Mouse (Mus musculus): ENCODE results near the gene Tmem100.

The Tmem100 gene

GRCm38 (mm10) chr11:90066405-90067250 lies 36.5 kb downstream of the Tmem100 start:
- no peak for DNase-seq

- no peak for DNase-seq
Observed at GRCm38 (mm10) chr11:90071747-90072146, 41.6 kb downstream of the Tmem100 start.

GRCm38 (mm10) chr11:90073201-90073600 lies 43.1 kb downstream of the Tmem100 start:
- DNase-seq: no peak

GRCm38 (mm10) chr11:90076666-90077065 lies 46.5 kb downstream of the Tmem100 start:
- no peak for DNase-seq

- DNase-seq: no peak
Observed at GRCm38 (mm10) chr11:90080678-90081267, 50.6 kb downstream of the Tmem100 start.

GRCm38 (mm10) chr11:90081820-90082596 lies 51.9 kb downstream of the Tmem100 start:
- DNase-seq: no peak

GRCm38 (mm10) chr11:90083042-90083441 lies 52.9 kb downstream of the Tmem100 start:
- no peak for DNase-seq

- peak; percentile 25 for DNase-seq
Observed at GRCm38 (mm10) chr11:90084166-90084565, 54.0 kb downstream of the Tmem100 start.
